Mouse (Mus musculus) heart, adult 2 months (tissue): ENCODE measurements around the gene Rorc.

ENCODE experiments used
- CTCF ChIP-seq: fragments of 200-600 bp; IDR thresholded peaks from 2 replicates; pipeline ENCODE4 v1.8.1; 2022; ENCODE audit warnings: antibody characterized with exemption, mild to moderate bottlenecking, moderate library complexity
- EP300 ChIP-seq: fragments of 200-500 bp; IDR thresholded peaks from 2 replicates; pipeline ENCODE4 v1.6.1; 2011; ENCODE audit warnings: low read depth, low read length, control low read depth; ENCODE audit not compliant: insufficient read depth
- POLR2A ChIP-seq: fragments of 200-500 bp; IDR thresholded peaks from 2 replicates; pipeline ENCODE4 v1.6.1; 2011; ENCODE audit warnings: mild to moderate bottlenecking, low read depth, low read length, control low read depth; ENCODE audit not compliant: insufficient read depth

GRCm38 (mm10) chr3:94412530-94412929, 39.9 kb downstream of the Rorc start:
- TF ChIP-seq POLR2A (no peak), EP300 (no peak), CTCF (no peak)
